Mouse (Mus musculus): ENCODE results near the gene Arl16. TPM values are rescaled to one million over a fixed set of nuclear protein-coding genes. Genes with fewer than 3 reads are reported as not detected.
A peak's percentile ranks its signal among the peaks of the same experiment; 100 is the strongest.
"Not testable (repeated sequence)": the region's sequence is repeated elsewhere in the genome, so short reads cannot be mapped to it uniquely, and the experiment has no call there.

The Arl16 gene
- polyA plus RNA-seq (2011; ENCODE audit: insufficient read length, low read depth, missing spikeins) = 24.0 and 30.7 TPM in 2 replicates

DNA sequence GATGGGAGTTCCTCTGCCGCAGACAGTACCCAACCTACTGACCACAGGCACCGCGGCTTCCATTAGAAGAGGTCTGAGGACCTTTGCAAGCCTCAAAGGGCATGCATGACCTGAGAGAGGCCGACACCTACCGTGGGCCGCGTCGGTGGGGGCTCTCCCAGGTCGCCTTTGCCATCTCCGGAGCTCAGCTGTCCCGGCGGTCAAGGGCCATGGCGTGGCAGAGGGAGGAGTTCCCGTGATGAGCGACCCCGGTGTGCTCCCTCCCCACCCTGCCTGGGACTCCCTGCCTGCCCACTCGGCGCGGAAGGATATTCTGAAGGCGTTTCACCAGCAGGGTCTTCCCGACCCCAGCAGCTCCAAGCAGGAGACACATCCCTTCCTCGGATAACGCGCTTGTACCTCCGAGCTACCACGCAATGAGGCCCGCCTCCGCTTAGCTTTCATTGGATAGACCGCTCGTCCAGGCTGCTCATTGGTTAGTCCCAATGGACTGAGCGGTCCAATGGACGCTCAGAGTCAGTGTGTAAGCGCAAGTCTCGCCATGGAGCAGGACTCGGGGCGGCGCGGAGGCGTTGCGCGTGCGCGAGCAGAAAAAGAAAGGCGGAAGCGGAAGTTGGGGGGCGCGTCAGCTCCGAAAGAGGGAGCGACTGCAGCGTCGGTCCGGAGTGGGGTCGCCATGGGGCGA lies at the start of gene Arl16:
Arl16 (minus strand) TSS at position 557 of the 685 bp plus-strand sequence.
- TF ChIP-seq CTCF (IDR thresholded peaks at IDR 0.05; ENCODE audit: borderline replicate concordance, insufficient read depth, low read length) (no peak), POLR2A (IDR thresholded peaks at IDR 0.05; ENCODE audit: low read depth, low read length) (peak; percentile 73)
- H3K27ac ChIP-seq (ENCODE audit: insufficient read depth, low read length) = no peak within 1 kb of the TSS

DNA sequence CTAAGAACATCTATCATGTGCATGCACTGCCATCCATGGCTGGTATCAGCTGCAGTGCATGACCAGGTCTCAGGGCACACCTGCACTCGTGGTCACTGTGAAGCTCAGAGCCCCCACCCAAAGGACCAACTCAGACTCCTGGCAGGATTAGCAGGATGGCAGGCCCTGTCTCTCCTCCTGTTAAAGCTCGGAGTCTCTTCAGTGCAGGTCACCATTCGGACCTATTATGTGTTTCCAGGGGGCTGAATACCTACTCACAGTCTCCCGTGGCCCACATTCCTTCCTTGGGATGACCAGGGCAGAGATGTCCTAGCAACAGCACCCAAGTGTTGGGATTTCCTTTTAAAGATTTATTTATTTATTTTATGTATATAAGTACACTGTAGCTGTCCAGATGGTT lies 49.7 kb upstream of the Arl16 start:
- no peak for TF ChIP-seq POLR2A (IDR thresholded peaks at IDR 0.05; ENCODE audit: low read depth, low read length)
- Histone ChIP-seq H3K4me1 (ENCODE audit: control insufficient read depth, insufficient read depth, low read length) (peaks cover 3% of the 10 kb centered on the region; the same call in 1 of the 2 replicates), H3K27ac (ENCODE audit: insufficient read depth, low read length) (no peak overlapping the region), H3K4me3 (ENCODE audit: insufficient read depth, low read length) (no peak overlapping the region)

More for the DNA sequence above, at the start of gene Arl16:
- peaks cover 5% of the 10 kb centered on the region; the same call in 1 of the 2 replicates for H3K4me1 ChIP-seq (ENCODE audit: control insufficient read depth, insufficient read depth, low read length)
- H3K4me3 ChIP-seq (ENCODE audit: insufficient read depth, low read length) = peak within 1 kb of the TSS; percentile 88

DNA sequence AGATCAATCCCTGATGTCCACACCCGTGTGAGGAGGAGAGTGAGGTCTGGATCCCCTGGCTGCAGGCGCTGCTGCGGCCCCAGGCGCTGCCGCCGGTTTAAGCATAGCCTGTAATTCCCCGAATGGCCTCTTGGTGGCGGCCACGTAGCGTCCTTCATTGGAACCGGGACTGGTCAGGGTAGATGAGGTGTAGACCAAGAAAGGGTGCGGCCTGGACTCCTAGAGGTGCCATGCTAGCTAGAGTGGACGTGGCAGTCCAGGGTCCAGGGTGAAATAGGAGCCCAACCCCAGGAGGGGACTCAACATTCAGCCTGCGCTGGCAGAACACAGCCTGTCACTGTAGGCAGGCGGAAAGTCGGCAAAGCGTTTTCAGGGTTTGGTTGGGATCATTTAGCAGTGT lies 48.2 kb upstream of the Arl16 start:
- no peak overlapping the region for H3K4me3 ChIP-seq (ENCODE audit: insufficient read depth, low read length)
- TF ChIP-seq POLR2A (IDR thresholded peaks at IDR 0.05; ENCODE audit: low read depth, low read length) (no peak), CTCF (IDR thresholded peaks at IDR 0.05; ENCODE audit: borderline replicate concordance, insufficient read depth, low read length) (peak; percentile 82)
- H3K4me1 ChIP-seq (ENCODE audit: control insufficient read depth, insufficient read depth, low read length) = peaks cover 3% of the 10 kb centered on the region; the same call in 1 of the 2 replicates
- H3K27ac ChIP-seq (ENCODE audit: insufficient read depth, low read length) = no peak overlapping the region

DNA sequence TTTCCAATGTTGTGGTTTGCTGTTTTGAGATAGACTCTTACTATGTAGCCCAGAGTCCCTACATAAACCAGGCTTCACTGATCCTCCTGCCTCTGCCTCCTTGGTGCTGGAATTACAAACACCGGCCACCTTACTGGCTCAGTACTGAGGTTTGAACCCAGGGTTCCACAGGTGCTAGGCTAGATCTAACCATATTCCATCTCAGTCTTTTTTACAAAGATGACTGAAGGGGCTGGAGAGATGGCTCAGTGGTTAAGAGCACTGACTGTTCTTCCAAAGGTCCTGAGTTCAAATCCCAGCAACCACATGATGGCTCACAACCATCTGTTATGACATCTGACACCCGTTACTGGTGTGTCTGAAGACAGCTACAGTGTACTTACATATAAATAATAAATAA lies 46.9 kb upstream of the Arl16 start:
- not testable (repeated sequence) for H3K27ac ChIP-seq (ENCODE audit: insufficient read depth, low read length); H3K4me1 ChIP-seq (ENCODE audit: control insufficient read depth, insufficient read depth, low read length); H3K4me3 ChIP-seq (ENCODE audit: insufficient read depth, low read length)

DNA sequence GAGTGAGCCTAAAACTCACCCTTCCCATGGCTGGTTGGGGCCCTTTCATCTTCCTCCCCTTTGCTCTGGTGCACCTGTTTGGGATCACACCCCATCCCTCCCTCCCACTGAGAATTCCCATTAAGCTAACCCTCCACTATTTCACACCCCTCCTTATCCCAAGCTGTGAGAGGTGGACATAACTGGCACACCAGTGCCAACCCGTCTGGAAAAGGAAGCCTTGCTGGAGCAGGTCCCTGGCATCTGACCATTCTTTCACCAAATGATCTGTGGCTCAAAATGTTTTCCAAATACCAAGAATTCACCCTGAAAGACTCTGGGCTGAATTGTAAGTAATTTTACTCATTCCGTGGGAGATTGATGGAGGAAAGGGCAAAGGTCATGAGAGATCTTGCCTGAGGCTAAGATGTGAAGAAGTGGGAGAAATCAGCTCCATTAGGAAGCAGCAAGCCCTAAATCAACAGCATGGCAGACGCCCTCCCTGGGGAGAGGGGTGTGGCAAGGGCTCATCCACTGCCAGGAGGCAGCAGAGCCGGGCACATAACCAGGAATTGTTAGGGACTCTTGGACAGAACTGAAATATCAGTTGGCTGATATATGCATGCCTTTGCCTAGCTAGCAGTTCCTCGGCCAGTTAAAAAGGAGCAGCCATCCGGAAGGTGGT lies 45.5 kb upstream of the Arl16 start:
- no peak overlapping the region for H3K27ac ChIP-seq (ENCODE audit: insufficient read depth, low read length)
- no peak overlapping the region for H3K4me3 ChIP-seq (ENCODE audit: insufficient read depth, low read length)
- TF ChIP-seq POLR2A (IDR thresholded peaks at IDR 0.05; ENCODE audit: low read depth, low read length) (no peak), CTCF (IDR thresholded peaks at IDR 0.05; ENCODE audit: borderline replicate concordance, insufficient read depth, low read length) (no peak)
- peaks cover 5% of the 10 kb centered on the region; the same call in 1 of the 2 replicates for H3K4me1 ChIP-seq (ENCODE audit: control insufficient read depth, insufficient read depth, low read length)

DNA sequence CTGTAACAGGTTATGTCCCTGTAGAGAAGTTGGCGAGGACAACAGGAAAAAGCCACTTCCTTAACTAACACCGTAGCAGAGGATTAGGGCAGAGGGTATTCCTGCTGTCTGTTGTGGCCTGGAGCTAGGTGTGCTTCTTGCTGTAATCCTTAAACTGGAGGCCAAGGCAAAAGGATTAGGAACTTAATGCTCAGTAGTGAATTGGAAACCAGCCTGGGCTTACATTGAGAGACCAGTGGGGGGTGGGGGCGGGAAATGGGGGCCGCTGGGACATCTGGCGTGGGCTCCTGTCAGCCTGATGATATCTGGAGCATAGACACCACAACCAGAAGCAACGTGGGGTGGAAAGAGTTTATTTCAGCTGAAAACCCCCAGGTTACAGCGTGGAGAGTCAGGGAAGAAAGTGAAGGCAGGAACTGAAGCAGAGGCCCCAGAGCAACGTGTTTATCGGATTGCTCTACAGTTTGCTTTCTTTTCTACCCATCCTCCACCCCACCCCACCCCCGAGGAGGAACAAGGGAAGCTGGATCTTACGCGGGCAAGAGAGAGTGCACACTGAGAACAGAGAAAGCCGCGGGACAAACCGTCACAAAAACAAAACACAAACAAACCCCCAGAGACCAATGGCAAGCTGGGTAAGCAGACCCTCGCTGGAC lies 43.1 kb upstream of the Arl16 start:
- no peak overlapping the region for H3K4me3 ChIP-seq (ENCODE audit: insufficient read depth, low read length)
- no peak for TF ChIP-seq POLR2A (IDR thresholded peaks at IDR 0.05; ENCODE audit: low read depth, low read length)
- TF ChIP-seq CTCF (IDR thresholded peaks at IDR 0.05; ENCODE audit: borderline replicate concordance, insufficient read depth, low read length) = no peak
- peaks cover 5% of the 10 kb centered on the region; the same call in 1 of the 2 replicates for H3K4me1 ChIP-seq (ENCODE audit: control insufficient read depth, insufficient read depth, low read length)
- H3K27ac ChIP-seq (ENCODE audit: insufficient read depth, low read length) = no peak overlapping the region

DNA sequence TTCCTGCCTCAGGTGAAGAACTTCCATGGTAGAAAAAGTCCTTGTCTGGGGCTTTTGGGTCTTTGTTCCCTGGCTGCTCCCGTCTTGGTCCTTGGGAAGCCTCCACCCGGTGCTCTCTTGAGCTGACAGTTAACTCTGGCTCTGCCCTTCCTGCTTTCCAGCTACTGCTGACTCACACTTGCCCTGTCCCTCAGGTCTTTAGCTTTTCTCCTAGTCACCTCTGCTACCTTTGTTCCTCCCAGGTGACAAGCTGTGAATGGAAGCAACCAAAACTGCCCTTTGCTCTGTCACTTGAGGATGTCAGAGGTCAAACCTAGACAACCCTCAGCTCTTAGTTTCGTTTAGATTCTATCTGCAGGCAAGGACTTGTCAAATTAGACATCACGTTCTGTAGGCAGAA lies 42.5 kb upstream of the Arl16 start:
- TF ChIP-seq POLR2A (IDR thresholded peaks at IDR 0.05; ENCODE audit: low read depth, low read length) = no peak
- no peak for TF ChIP-seq CTCF (IDR thresholded peaks at IDR 0.05; ENCODE audit: borderline replicate concordance, insufficient read depth, low read length)
- Histone ChIP-seq H3K27ac (ENCODE audit: insufficient read depth, low read length) (no peak overlapping the region), H3K4me1 (ENCODE audit: control insufficient read depth, insufficient read depth, low read length) (peaks cover 5% of the 10 kb centered on the region; the same call in 1 of the 2 replicates), H3K4me3 (ENCODE audit: insufficient read depth, low read length) (no peak overlapping the region)

DNA sequence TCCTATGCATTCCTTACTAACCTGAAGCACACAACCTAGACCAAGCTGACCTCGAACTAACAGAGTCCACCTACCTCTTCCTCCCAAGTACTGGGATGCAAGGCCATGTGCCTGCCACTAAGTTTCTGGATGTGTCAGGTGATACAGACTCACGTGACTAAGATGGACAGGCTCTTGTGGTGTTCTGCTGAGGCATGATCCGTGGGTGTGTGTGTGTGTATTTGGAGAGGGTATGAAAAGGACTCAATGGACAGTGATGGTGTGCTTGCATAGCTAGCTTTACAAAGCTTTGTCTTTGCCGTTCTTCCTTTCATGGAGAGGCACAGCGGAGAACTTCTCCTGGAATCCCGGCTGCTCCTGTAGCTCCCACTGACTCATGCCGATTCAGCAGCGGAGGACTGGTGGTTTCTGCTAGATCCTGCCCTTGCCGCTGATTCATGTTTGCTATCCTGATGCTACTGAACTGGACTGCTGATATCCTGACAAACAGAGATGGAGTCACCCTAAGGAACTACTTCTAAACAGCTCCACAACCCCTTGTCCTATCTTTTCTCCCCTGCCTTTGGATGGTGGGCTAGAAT lies 41.0 kb upstream of the Arl16 start:
- Histone ChIP-seq H3K27ac (ENCODE audit: insufficient read depth, low read length) (no peak overlapping the region), H3K4me3 (ENCODE audit: insufficient read depth, low read length) (no peak overlapping the region), H3K4me1 (ENCODE audit: control insufficient read depth, insufficient read depth, low read length) (peaks cover 5% of the 10 kb centered on the region; the same call in 1 of the 2 replicates)
- TF ChIP-seq POLR2A (IDR thresholded peaks at IDR 0.05; ENCODE audit: low read depth, low read length) (no peak), CTCF (IDR thresholded peaks at IDR 0.05; ENCODE audit: borderline replicate concordance, insufficient read depth, low read length) (no peak)

DNA sequence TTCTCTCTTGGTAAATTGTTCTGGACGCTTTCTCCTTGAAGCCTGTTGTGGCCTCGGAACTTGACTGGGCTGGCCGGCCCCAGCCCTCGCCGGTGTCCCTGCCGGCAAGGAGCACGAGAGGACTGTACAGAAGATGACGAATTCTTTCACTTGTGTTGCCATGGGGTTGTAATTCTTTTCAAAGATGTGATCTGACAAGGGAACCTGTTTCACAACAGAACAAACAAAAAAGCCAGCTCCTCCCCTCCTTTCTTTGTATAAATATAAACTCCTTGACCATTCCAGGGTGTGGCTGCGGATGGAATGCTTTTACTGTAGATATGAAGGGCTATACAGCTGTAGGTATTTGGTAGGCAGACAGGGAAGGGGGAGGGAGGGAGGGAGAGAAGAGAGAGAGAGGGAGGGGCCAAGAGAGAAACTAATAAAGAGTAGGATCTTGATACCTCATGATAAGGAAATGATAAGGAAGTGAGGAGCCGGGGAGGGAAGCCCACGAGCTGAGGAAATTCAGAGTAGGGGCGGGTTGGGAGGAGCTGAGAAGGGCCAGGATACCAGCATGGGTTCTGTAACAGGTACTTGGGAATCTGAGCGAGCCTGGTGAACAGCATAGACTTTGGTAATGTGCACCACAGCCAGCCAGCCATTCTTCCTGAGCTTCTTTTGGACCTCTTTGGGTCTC lies 40.3 kb upstream of the Arl16 start:
- H3K27ac ChIP-seq (ENCODE audit: insufficient read depth, low read length) = no peak overlapping the region
- no peak overlapping the region for H3K4me3 ChIP-seq (ENCODE audit: insufficient read depth, low read length)
- H3K4me1 ChIP-seq (ENCODE audit: control insufficient read depth, insufficient read depth, low read length) = peaks cover 5% of the 10 kb centered on the region; the same call in 1 of the 2 replicates
- TF ChIP-seq POLR2A (IDR thresholded peaks at IDR 0.05; ENCODE audit: low read depth, low read length) = no peak
- TF ChIP-seq CTCF (IDR thresholded peaks at IDR 0.05; ENCODE audit: borderline replicate concordance, insufficient read depth, low read length) = no peak

All from embryonic fibroblast, embryonic 13.5 days (primary cell).